Mouse (Mus musculus) adrenal gland, adult (tissue): ENCODE data around the gene P2rx7.

Experiments used
- DNase-seq, 2 experiments: peaks; one replicate each; pipeline ENCODE4 v3.0.0; 2022 to 2023; ENCODE audit warnings: low spot score in 1 of 2; ENCODE audit not compliant: inconsistent age in 2 of 2

P2rx7 gene

GRCm38 (mm10) chr5:122726595-122726994 is 82.9 kb downstream of the P2rx7 start:
- DNase-seq: no peak

- DNase-seq: no peak
Measured at GRCm38 (mm10) chr5:122727096-122727495, 83.4 kb downstream of the P2rx7 start.

DNA sequence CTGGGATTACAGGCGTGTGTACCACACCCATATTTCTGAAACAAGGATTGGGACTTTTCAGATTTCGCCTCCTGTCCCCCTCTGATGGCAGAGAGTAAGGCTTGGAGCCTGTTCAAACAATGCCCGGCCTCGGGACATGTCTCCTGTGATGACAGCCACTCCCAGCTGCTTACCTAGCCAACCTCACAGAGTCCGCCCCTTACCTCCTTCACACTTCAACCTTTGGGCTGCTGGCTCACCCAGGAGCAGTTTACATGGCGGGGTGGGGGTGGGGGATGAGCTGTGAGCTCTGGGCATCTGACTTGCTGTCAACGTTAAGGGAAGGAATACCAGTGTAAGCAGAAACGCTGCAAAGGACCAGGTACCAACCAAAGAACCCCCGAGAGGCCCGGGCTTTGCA is 87.1 kb downstream of the P2rx7 start:
- no peak for DNase-seq

- DNase-seq: peak; percentile 52 to 89
Measured at GRCm38 (mm10) chr5:122731321-122731720, 87.6 kb downstream of the P2rx7 start.

DNA sequence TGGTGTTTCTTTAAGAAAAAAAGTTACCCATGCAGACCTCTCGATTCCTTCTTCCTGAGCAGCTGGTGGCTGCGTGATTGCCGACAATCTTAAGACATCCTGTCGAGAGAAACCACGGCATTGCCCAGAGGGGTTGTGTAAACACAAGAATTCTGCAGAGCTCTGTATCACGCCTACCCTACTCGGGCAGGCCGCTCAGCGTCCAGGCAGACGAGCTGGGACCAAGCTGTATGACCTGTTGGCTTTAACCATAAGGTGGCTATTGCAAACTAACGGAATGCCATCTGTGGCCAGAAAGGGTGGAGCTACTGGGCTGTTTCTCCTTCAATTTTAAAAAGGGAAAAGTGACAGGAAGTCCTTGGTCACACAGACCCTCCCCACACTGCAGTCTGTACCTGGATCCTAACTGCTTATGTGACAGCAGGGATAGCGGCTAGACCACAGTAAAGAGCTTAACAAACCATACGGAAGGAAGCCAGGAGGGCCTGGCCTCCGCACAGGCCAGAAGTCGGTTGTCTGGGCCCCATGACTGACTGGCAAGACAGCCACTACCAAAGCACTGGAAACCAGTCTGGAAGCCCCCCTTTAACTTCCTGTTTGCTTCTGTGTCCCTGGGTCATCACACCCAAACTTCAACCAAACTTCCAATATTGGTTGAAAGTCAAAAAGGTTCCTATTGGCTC is 88.4 kb downstream of the P2rx7 start:
- DNase-seq: peak in 1 of 2 experiments; percentile 46

DNA sequence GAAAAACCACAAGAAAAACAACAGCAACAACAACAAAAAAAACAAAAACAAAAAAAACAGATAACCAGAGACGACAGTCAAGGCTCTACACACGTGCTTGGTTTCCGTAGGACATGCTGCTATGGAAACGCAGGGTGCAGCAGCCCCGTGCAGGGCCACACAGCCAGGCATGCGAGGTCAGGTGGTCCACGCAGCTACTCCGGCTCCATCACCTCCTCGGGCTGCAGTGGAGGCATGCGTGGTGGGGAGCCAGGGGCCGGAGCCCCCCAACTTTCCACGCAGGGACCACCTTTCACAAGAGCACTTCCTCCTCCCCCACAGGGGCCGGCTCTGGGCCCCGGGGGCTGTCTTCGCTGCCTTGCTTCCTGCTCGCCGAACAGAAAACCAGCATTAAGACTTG is 90.2 kb downstream of the P2rx7 start:
- DNase-seq: no peak

- no peak for DNase-seq
Measured at GRCm38 (mm10) chr5:122735853-122736252, 92.1 kb downstream of the P2rx7 start.

DNA sequence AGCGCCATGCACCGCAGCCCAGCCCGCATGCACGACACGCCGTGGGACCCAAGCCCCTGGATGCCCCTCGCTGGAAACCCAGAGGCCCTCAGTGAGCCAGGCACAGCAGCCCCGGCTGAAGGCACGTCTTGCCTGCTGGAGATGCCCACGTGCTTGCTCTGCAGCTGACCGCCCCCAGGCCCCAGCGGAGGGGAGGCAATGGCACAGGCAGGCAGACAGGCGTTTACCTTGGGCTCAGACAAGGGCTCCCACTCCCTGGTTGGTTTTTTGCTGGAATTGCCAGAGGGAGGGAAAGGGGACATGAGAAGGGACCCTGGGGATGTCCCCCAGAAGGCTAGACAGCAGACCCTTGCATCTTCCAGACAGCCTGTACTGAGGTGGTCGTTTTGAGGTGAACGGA is 93.0 kb downstream of the P2rx7 start:
- no peak for DNase-seq
